Mouse (Mus musculus) frontal cortex, adult 2 months (tissue): ENCODE measurements around the gene Dip2b. TPM values are rescaled to one million over a fixed set of nuclear protein-coding genes. Genes with fewer than 3 reads are reported as not detected.
"Not testable (repeated sequence)": the region's sequence is repeated elsewhere in the genome, so short reads cannot be mapped to it uniquely, and the experiment has no call there.

Experiments
- DNase-seq, 2 experiments: peaks; one replicate each; pipeline ENCODE4 v3.0.0; 2022; ENCODE audit warnings: low spot score in 1 of 2; ENCODE audit errors: extremely low spot score in 1 of 2
- polyA plus RNA-seq: library from polyadenylated mRNA; depleted of rRNA; stranded (reverse); fragments of >200 nt; gene quantifications from 2 replicates; pipeline ENCODE4 v1.2.3, GENCODE M21; 2012; rRNA removed

Dip2b gene
- polyA plus RNA-seq, 1 experiment, result 31.9 TPM

DNA sequence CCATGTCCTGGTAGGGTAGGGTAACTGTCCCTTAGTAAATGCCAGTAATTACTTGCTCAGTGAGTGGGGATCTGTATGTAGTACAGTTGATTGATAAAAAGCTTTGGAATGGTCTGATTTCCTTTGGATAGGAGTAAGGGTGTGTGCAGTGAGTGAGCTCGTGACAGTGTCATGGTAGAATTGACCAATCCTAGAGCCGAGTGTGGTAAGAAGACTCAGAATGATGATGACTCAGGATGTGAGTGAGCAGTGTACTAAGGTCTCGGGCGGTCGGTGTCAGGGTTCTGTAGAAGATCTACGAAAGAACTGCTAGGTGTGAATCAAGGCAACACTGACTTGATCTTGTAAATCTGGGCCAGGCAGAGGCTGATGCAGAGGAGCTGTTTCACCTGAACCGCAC is 207.5 kb downstream of the Dip2b start:
- no peak for DNase-seq

DNA sequence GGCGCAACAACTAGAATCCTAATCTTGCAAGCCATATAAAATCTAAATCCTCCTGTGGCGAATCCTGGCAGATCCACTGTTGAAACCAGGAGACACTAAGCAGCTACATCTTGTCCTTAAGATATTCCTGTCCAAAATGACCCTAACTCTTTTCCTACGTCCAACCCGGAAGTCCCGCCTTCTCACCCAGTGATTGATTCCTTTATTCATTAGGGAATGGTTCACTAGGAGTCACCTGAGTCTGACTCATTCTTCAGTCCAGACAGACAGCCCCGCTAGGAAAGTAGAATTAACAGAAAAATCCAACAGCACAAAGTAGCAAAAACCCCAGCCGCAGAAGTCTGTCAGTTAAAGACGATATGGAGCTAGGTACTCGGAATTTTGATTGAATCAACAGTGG is 208.8 kb downstream of the Dip2b start:
- no peak for DNase-seq

DNA sequence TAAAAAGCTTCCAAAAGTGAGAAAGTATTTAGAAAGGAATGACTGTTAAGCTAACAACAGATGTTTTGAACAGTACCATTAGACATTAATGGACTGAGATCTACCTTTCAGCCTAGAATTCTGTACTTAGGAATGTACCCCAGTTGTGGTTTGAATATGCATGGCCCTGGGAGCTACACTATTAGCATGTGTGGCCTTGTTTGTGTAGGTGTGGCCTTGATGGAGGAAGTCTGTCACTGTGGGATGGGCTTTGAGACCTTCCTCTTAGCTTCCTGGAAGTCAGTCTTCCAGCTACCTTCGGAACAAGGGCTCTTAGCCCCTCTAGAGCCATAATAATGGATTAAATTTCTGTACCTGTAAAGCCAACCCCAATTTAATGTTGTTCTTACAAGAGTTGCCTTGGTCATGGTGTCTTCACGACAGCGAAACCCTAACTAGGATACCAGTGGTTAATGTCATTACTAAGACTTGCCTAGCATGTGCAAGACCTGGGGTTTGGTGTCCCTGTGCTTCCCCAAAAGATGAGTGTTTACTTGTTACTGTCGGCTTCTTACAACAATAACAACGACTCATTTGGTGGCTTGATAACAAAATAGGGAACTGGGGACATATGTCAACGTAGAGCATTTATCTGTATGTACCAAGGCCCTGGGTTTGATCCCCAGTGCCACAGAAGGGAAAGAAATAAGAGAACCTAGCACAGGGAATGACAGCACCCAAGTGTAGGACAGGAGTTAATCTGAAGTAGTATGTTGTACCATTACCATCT is 210.4 kb downstream of the Dip2b start:
- DNase-seq, result no peak

DNA sequence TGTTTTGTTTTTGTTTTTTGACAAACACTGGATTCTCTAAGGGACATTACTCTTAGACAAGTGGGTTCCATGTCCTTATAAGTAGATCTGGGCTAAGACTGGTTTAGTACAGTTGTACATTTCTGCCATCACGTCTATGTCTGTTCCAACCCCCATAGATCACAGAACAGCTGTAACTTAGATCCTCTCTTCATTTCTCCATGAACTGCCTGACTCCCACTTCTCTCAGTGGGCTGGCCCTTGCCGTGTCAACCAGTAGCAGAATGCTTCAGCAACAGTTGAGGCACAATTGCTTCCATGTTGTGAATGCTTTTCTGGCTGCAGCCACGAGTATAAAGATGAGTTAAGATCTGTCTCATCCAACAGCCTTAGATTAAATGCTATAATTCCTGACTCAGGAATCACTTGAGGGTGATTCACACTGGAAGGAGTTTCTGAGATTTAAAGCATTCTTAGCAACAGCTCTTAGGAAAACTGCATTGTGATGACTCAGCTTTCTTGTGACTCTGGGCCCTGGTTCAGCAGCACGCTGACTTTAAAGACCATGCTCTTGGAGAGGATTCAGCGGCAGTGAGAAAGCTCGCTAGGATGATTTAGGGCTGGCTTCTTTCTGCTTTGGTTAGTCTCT is 212.8 kb downstream of the Dip2b start:
- DNase-seq, result peak; percentile 22 to 70

DNA sequence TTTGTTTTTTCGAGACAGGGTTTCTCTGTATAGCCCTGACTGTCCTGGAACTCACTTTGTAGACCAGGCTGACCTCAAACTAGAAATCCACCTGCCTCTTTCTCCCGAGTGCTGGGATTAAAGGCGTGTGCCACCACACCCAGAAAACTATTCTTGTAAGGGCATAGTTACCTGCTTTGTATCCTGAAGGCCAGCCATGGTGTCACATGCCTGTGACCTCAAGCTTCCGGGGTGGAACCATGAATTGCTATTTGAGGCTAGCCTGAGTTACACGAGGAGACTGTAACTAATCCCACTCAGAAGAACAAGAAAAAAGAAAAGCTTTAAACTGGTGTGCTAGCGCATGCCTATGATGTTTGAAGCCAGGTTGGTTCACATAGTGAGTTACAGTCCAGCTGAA is 217.9 kb downstream of the Dip2b start:
- no peak for DNase-seq

DNA sequence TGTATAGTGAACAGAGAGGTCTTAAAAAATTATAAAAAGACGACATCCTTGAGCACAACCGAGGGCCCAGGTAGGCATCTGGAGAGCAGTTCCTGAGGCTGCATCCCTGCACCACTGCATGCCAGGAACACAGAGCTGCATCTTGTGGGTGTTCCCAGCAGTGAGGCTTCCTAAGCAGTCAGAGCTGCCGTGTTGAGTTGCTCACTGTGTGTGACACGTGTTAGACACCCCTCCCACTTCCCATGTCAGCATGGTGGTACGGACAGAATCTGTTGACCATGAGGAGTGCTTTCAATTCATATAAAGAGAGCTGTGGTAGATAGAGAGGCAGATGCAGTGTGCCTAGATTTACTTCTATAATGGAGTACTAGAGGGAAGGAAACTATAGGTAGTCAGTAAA is 218.8 kb downstream of the Dip2b start:
- no peak for DNase-seq

DNA sequence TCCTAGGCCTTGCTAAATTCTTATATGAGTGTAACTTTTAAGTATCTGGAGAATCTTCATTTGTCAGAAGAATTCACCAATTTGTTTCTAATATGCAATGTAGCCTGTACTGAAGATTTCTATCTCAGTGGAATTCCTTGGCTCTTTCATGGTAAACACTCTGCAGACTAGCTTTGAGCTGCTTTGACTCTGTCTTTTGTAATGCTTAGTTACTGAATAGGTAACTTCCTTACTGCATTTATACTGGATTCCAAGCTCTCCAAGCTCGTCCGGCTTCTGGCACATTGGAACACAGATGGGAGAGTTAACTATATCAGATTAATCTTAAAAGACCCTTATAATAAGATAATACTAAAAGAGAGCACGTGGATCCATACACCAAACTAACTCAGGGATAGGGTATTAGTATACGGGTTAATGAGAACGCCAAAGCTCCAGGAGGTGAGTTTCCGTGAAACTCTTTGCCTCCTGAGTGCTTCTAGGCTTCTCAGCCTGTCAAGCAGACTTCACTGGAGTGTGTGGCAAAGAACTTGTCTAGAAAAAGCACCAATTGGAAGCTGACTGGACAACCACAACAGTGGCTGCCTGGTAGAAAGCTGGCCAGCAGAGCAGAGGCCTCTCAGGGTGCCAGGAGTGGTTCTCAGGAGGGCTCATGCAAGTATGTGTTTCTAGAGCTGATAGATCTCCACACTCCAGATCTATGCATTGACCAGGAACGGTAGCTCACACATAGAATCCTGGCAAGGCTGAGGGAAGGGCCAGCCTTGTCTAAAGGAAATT is 220.4 kb downstream of the Dip2b start:
- no peak for DNase-seq

DNA sequence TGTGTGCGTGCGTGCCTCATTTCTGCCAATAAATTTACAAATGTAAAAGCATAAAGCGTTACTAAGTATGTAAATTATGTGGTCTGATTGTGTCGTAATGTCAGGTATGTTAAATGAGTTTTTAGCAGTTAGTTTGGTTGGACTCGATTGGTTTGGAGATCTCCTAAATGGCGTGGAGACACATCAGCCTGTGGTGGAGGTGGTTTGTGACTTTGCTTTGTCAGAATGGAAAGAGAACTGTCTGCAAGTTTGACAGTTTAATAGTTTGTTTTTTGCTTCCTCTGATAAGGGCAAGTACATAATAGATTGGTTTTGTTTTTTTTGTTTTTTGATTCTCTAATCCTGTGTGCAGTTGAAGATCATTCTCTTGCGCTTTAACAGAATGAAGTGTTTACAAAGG is 221.9 kb downstream of the Dip2b start:
- not testable (repeated sequence) for DNase-seq

DNA sequence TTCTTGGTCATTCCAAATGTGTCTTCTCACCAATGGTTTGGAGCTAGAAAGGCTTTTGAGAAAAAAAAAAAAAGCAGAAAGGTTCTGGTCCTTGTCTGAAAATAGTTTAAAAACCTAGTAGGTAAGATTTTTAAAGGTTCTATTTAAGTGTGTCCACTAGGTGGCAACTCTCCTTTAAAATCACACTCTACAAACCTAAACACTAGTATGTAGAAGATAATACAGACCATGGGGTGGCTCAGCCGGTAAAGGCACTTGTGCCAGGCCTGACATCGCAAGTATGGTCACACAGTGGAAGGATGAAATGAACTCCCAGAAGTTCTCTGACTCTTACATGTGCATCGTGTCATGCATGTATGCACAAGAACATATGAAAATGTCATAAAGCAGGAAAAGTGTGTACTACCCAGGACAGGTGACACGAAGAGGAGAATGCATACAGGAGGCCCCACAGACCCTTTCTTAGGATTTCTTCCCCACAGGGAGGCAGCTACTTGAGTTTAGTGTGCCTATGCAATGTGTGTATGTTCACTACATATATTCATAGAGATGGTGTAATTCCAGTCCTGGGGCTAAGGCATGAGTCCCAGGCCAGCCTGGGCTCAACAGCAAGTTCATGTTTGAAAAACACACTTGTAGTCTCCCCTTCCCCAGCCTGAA is 224.9 kb downstream of the Dip2b start:
- peak in 1 of 2 experiments; percentile 48 for DNase-seq

DNA sequence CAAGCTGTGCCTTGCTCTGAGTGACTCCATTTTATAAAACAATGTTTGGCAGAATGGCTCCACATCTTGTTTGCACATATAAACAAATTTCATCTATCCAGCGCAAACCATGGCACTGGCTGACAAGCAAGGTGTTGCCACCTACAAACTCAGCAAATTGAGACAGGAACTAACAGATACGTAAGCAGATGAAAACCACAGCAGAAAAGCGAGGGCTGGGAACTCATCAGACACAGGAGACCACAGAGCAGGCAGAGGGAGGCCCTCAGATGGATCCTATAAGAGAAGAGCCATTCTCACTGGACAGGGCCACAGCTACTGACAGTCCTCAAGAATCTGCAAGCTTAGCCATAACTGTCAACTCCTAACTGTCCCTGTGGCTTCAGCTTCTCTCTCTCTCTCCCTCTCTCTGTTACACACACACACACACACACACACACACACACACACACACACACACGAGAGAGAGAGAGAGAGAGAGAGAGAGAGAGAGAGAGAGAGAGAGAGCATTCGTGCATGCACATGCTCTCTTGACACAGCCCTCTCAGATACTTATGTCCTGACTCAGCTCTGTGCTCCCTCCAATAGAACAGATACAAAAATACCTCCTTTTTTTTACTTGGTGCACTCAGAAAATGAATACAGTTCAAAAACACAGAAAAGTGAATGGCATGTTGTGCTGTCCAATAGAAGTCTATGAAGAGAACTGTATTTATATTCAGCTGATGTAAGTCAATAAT is 227.3 kb downstream of the Dip2b start:
- DNase-seq, result no peak

DNA sequence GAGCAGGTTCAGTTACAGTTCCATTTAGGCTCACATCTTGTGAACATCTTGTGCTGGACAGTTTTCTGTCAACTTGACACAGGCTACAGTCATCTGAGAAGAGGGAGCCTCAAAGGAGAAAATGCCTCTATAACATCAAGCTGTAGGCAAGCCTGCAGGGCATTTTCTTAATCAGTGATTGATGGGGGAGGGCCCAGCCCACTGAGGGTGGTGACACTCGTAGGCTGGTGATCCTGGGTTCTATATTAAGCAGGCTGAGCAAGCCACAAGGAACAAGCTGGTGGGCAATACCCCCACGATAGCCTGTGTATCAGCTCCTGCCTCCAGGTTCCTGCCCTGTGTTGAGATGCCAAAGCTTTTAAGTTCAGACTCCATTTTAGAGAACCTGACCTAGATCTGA is 230.5 kb downstream of the Dip2b start:
- DNase-seq, result no peak

Other genes with a start within 250 kb of the Dip2b start
- 16.4 and 17.6 TPM in 2 replicates for gene Lima1, start 163.2 kb upstream of the Dip2b start, polyA plus RNA-seq
- gene Fam186a, start 71.6 kb upstream of the Dip2b start, polyA plus RNA-seq, result 0.02 and 0.04 TPM in 2 replicates
- gene Larp4, start 68.6 kb upstream of the Dip2b start, polyA plus RNA-seq, result 21.6 and 23.3 TPM in 2 replicates
- gene Atf1, start 189.2 kb downstream of the Dip2b start, polyA plus RNA-seq, result 16.2 and 17.8 TPM in 2 replicates
- not detected in 2 replicates for gene Tmprss12, start 242.2 kb downstream of the Dip2b start, polyA plus RNA-seq